Mouse (Mus musculus): ENCODE data around the gene AF366264.
A peak's percentile ranks its signal among the peaks of the same experiment; 100 is the strongest.
"Not testable (repeated sequence)": the region's sequence is repeated elsewhere in the genome, so short reads cannot be mapped to it uniquely, and the experiment has no call there.

AF366264 gene

DNA sequence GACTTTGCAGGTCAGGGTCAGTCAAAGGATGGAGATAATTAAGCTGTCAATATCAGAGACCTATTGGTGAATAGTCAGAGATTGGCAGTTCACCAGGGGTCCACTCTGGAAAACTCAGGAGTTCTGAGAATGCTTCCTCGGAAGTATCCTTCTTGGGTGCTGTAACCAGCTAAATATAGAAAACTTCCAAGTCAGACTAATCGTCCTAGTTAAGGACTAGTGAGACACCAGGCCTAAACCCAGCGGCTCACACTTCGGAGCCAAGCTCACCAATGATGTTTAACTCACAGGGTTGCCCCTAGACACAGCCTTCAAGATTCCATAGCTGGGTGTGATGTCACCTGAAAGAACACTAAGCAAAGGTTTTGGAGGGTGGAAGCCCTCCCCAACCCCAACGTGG, at the start of gene AF366264:
TSS of gene AF366264 (minus strand) at position 101 of the 400 bp plus-strand sequence.
- H3K4me3 ChIP-seq (replicated peaks; ENCODE audit: low read length); H3K9me3 ChIP-seq (ENCODE audit: low read length); H3K27me3 ChIP-seq (ENCODE audit: insufficient read depth, low read length); H3K36me3 ChIP-seq (ENCODE audit: insufficient read depth, low read length); H3K4me1 ChIP-seq (replicated peaks; ENCODE audit: low read depth, low read length): not testable (repeated sequence)

- peaks cover 30% of the 10 kb centered on the region for H3K9me3 ChIP-seq (ENCODE audit: low read length)
- H3K4me3 ChIP-seq (replicated peaks; ENCODE audit: low read length); H3K36me3 ChIP-seq (ENCODE audit: insufficient read depth, low read length); H3K4me1 ChIP-seq (replicated peaks; ENCODE audit: low read depth, low read length); H3K27me3 ChIP-seq (ENCODE audit: insufficient read depth, low read length): not testable (repeated sequence)
These were observed 5.1 kb upstream of the AF366264 start for GRCm38 (mm10) chr8:13843286-13843685.

GRCm38 (mm10) chr8:13828598-13829172, 9.5 kb downstream of the AF366264 start:
- H3K4me1 ChIP-seq (replicated peaks; ENCODE audit: low read depth, low read length), result peaks cover 21% of the 10 kb centered on the region
- H3K9me3 ChIP-seq (ENCODE audit: low read length), result no peaks in the 10 kb centered on the region
- H3K36me3 ChIP-seq (ENCODE audit: insufficient read depth, low read length), result no peaks in the 10 kb centered on the region
- no peaks in the 10 kb centered on the region for H3K27me3 ChIP-seq (ENCODE audit: insufficient read depth, low read length)
- TF ChIP-seq CTCF (conservative IDR thresholded peaks at IDR 0.05; ENCODE audit: low read length) (no peak), NANOG (IDR thresholded peaks at IDR 0.05; ENCODE audit: borderline replicate concordance, low read length) (no peak), POU5F1 (IDR thresholded peaks at IDR 0.05; ENCODE audit: borderline replicate concordance, low read length) (no peak)
- no peak overlapping the region for H3K4me3 ChIP-seq (replicated peaks; ENCODE audit: low read length)

- TF ChIP-seq NANOG (IDR thresholded peaks at IDR 0.05; ENCODE audit: borderline replicate concordance, low read length) (no peak), CTCF (conservative IDR thresholded peaks at IDR 0.05; ENCODE audit: low read length) (no peak), POU5F1 (IDR thresholded peaks at IDR 0.05; ENCODE audit: borderline replicate concordance, low read length) (no peak)
- H3K4me1 ChIP-seq (replicated peaks; ENCODE audit: low read depth, low read length), result peaks cover 9% of the 10 kb centered on the region
- H3K27me3 ChIP-seq (ENCODE audit: insufficient read depth, low read length), result 0 out of 2 replicates have a peak, but pooled peaks cover 2% of the 10 kb centered on the region
These were observed 38.6 kb downstream of the AF366264 start for GRCm38 (mm10) chr8:13799566-13799965.

DNA sequence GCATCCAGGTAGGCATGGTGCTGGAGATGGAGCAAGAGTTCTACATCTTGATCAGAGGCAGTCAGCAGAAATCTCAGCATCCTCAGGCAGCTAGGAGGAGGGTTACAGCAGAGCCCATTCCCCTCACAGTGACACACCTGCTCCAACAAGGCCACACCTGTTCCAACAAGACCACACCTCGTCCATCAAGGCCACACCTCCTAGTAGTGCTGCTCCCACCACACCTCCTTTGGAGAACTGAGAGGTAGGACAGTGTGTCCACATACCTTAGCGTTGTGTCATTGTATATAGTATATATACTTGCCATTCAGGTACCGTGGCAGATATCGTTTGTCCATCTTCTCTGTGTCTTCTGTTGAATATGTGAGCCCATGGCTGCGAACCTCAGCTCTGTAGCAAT, 40.5 kb downstream of the AF366264 start:
- Histone ChIP-seq H3K9me3 (ENCODE audit: low read length) (no peaks in the 10 kb centered on the region), H3K4me1 (replicated peaks; ENCODE audit: low read depth, low read length) (peaks cover 9% of the 10 kb centered on the region), H3K27me3 (ENCODE audit: insufficient read depth, low read length) (no peaks in the 10 kb centered on the region), H3K36me3 (ENCODE audit: insufficient read depth, low read length) (peaks cover 64% of the 10 kb centered on the region), H3K4me3 (replicated peaks; ENCODE audit: low read length) (no peak overlapping the region)
- TF ChIP-seq NANOG (IDR thresholded peaks at IDR 0.05; ENCODE audit: borderline replicate concordance, low read length) (no peak), POU5F1 (IDR thresholded peaks at IDR 0.05; ENCODE audit: borderline replicate concordance, low read length) (no peak), CTCF (conservative IDR thresholded peaks at IDR 0.05; ENCODE audit: low read length) (no peak)

More at GRCm38 (mm10) chr8:13799566-13799965, 38.6 kb downstream of the AF366264 start:
- H3K4me3 ChIP-seq (replicated peaks; ENCODE audit: low read length), result no peak overlapping the region
- no peaks in the 10 kb centered on the region for H3K9me3 ChIP-seq (ENCODE audit: low read length)
- H3K36me3 ChIP-seq (ENCODE audit: insufficient read depth, low read length), result peaks cover 47% of the 10 kb centered on the region

DNA sequence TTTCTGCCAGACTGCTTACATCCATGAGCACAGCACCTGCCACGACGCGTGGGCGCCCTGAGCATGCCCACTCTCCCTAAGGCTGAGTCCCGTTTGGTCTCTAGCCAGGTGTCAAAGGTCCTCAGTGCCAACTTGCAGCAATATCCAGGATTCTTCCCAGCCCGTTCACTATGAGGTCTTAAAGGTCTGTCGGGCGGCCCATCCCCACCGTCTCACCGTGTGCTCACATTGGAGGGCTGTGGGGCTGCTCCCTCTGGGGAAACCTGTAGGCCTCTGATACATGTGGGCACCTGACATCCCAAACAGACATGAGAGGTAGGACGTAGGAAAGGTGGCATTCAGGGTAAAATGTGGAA, 44.5 kb downstream of the AF366264 start:
- Histone ChIP-seq H3K36me3 (ENCODE audit: insufficient read depth, low read length) (peaks cover 78% of the 10 kb centered on the region), H3K9me3 (ENCODE audit: low read length) (no peaks in the 10 kb centered on the region), H3K27me3 (ENCODE audit: insufficient read depth, low read length) (no peaks in the 10 kb centered on the region), H3K4me1 (replicated peaks; ENCODE audit: low read depth, low read length) (no peaks in the 10 kb centered on the region), H3K4me3 (replicated peaks; ENCODE audit: low read length) (no peak overlapping the region)
- TF ChIP-seq NANOG (IDR thresholded peaks at IDR 0.05; ENCODE audit: borderline replicate concordance, low read length) (no peak), POU5F1 (IDR thresholded peaks at IDR 0.05; ENCODE audit: borderline replicate concordance, low read length) (no peak), CTCF (conservative IDR thresholded peaks at IDR 0.05; ENCODE audit: low read length) (no peak)

DNA sequence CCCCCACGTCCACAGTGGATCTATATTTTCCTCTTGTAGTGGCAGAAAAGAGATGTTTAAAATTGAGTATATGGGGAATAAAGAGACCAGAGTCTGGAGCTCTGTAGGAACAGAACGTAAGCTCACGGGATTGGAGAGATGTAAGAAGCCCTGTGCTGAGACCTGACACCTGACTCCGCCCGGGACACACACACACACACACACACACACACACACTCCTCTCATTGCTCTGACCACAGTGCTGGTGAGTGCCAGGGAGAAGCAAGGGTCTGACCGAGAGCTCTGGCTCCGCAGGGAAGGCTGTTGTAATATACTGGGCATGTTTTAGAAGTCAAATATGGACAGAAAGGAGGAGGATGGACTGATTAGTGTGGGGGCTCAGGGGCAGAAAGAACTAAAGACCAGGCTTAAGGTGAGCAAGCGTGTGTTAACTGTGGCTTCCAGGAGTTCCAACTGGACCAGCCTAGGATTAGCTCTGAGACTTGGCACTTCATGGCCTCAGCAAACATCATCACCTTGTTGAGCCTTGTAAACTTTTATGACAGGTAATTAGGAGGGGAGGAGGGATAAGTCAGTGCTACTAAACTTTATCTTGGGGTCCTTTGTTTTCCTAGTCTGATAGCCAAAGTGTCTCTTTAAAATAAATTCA, 45.0 kb downstream of the AF366264 start:
- H3K4me1 ChIP-seq (replicated peaks; ENCODE audit: low read depth, low read length), result no peaks in the 10 kb centered on the region
- no peak overlapping the region for H3K4me3 ChIP-seq (replicated peaks; ENCODE audit: low read length)
- TF ChIP-seq CTCF (conservative IDR thresholded peaks at IDR 0.05; ENCODE audit: low read length) (no peak), POU5F1 (IDR thresholded peaks at IDR 0.05; ENCODE audit: borderline replicate concordance, low read length) (no peak), NANOG (IDR thresholded peaks at IDR 0.05; ENCODE audit: borderline replicate concordance, low read length) (no peak)
- H3K27me3 ChIP-seq (ENCODE audit: insufficient read depth, low read length), result no peaks in the 10 kb centered on the region
- peaks cover 78% of the 10 kb centered on the region for H3K36me3 ChIP-seq (ENCODE audit: insufficient read depth, low read length)
- no peaks in the 10 kb centered on the region for H3K9me3 ChIP-seq (ENCODE audit: low read length)

- Histone ChIP-seq H3K4me3 (replicated peaks; ENCODE audit: low read length) (no peak overlapping the region), H3K4me1 (replicated peaks; ENCODE audit: low read depth, low read length) (peaks cover 14% of the 10 kb centered on the region), H3K27me3 (ENCODE audit: insufficient read depth, low read length) (no peaks in the 10 kb centered on the region), H3K9me3 (ENCODE audit: low read length) (no peaks in the 10 kb centered on the region), H3K36me3 (ENCODE audit: insufficient read depth, low read length) (peaks cover 53% of the 10 kb centered on the region)
- TF ChIP-seq CTCF (conservative IDR thresholded peaks at IDR 0.05; ENCODE audit: low read length) (no peak), POU5F1 (IDR thresholded peaks at IDR 0.05; ENCODE audit: borderline replicate concordance, low read length) (no peak), NANOG (IDR thresholded peaks at IDR 0.05; ENCODE audit: borderline replicate concordance, low read length) (no peak)
These were observed 48.6 kb downstream of the AF366264 start for GRCm38 (mm10) chr8:13789606-13790005.

- peaks cover 43% of the 10 kb centered on the region for H3K36me3 ChIP-seq (ENCODE audit: insufficient read depth, low read length)
These were observed 52.4 kb downstream of the AF366264 start for GRCm38 (mm10) chr8:13785764-13786299.

More at GRCm38 (mm10) chr8:13785764-13786299, 52.4 kb downstream of the AF366264 start:
- H3K9me3 ChIP-seq (ENCODE audit: low read length), result no peaks in the 10 kb centered on the region
- TF ChIP-seq POU5F1 (IDR thresholded peaks at IDR 0.05; ENCODE audit: borderline replicate concordance, low read length), result no peak
- peak; percentile 66 for TF ChIP-seq CTCF (conservative IDR thresholded peaks at IDR 0.05; ENCODE audit: low read length)
- H3K4me3 ChIP-seq (replicated peaks; ENCODE audit: low read length), result peak overlapping the region; percentile 89
- no peaks in the 10 kb centered on the region for H3K27me3 ChIP-seq (ENCODE audit: insufficient read depth, low read length)
- peaks cover 19% of the 10 kb centered on the region for H3K4me1 ChIP-seq (replicated peaks; ENCODE audit: low read depth, low read length)

Measured in E14TG2a.4 (cell line).